Mouse (Mus musculus) naive thymus-derived CD4-positive, alpha-beta T cell, adult 5 months (primary cell): ENCODE results near the gene Gm45753. TPM values are rescaled to one million over a fixed set of nuclear protein-coding genes. Genes with fewer than 3 reads are reported as not detected.

Source experiments
- polyA plus RNA-seq: library from polyadenylated mRNA; unstranded; fragments of 100-300 nt; shearing (Covaris generic); gene quantifications from one replicate; pipeline ENCODE4 v1.2.1, GENCODE M21; 2017

The Gm45753 gene
- polyA plus RNA-seq = not detected

DNA sequence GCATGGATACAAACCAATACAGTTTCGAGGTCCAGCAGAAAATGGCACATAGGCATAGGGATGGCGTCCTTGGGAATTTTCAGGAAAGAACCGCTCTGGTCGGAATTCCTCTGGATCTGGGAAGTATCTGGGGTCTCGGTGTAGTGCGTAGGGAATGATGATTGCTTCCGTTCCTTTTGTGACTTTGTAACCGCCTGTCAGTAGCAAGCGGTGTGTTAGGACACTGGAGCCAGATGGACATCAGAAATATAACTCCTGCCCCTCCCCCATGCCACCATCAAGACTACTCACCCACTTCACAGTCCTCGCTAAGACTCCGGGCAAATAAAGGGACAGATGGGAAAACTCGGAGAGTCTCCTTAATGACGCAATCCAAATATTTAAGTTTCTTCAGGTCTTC is at the start of gene Gm45753:
Gm45753 (minus strand) TSS at position 101 of the 400 bp plus-strand sequence.

DNA sequence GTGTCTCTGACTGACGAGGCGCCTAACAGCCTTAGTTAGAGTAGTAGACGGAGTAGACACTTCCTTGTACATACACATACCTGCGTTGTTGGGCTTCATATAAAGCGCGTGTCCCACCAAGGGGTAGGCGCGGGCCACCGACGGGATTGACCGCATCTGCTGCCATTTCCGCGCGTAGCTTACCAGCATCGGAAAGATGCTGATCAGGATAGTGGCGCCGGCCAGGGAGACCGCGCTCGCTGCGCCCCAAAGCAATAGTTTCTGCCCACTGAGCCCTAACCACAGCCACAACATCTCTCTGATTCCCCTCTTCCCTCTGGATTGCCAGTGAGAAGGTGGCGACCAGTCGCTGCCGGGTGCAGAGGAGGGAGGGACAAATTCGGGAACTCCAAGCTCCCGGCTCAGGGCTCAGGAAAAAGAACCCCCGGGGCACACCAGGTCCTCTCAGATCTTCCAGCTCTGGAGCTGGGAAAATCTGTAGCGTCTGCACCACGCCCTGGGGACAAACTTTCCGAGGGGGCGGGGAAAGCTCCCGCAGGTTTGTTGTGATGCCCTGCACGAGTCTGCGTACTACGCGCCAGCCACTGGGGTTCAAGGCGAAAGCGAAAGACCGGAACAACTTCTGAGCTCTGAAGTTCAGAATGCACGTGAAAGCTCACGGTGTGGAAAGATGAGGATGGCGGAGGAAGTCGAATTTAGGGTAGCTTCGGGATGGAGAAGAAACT is 24.6 kb upstream of the Gm45753 start, which contains the start of gene Cyp4v3:
Cyp4v3 (minus strand) TSS at position 532 of the 725 bp plus-strand sequence.

DNA sequence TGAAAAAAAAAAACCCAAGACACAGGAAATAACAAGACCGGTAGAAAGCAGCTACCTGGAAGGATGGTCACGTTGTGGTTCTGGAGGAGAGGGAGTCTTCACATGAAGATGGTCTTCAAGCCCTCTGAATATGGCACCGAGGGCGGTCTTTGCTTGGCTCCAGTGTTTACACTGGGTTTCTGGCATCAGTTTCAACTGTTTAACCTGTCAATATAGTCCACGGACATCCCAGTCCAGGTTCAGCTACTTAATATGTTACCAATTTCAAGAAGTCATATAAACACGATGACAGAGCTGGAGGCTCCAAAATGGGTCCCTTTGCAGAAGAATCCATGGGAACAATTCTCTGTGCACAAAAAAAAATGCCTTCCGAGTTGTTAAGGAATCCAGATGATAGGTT is 13.6 kb downstream of the Gm45753 start, which contains the start of gene Klkb1:
Klkb1 (minus strand) TSS at position 173 of the 400 bp plus-strand sequence.

DNA sequence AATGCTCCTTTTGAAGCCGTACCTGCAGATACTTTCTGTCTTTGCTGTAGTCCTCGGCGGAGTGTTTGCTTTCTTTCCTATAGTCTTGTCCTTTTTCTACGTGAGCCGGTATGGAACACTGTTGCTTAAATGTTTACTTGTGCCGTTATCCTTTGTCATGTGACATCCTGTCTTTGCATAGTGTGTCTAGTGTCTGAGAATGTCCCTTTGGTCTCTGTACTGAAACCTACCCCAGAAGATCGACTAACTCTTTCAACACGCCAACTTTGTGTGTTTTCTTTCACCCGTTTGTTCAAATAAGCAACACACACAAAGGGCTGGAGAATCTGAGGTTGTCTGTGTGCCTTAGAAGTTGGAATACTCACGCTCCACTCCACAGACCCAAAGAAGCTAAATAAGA is 46.3 kb downstream of the Gm45753 start, which contains the start of gene F11:
F11 (minus strand) TSS at position 112 of the 400 bp plus-strand sequence.

Other genes with a start within 250 kb of the Gm45753 start
- not detected for gene Mtnr1a, start 239.3 kb downstream of the Gm45753 start, polyA plus RNA-seq
- gene F11, start 46.4 kb downstream of the Gm45753 start, polyA plus RNA-seq = not detected
- not detected for gene Klkb1, start 13.6 kb downstream of the Gm45753 start, polyA plus RNA-seq
- gene Cyp4v3, start 24.8 kb upstream of the Gm45753 start, polyA plus RNA-seq = 4.4 TPM
- not detected for gene Fam149a, start 73.8 kb upstream of the Gm45753 start, polyA plus RNA-seq
- gene Tlr3, start 102.6 kb upstream of the Gm45753 start, polyA plus RNA-seq = 0.15 TPM
- gene Sorbs2, start 199.3 kb upstream of the Gm45753 start, polyA plus RNA-seq = 0.16 TPM